Mouse (Mus musculus): ENCODE measurements at regions not wholly inside any gene's neighbourhood (a gene's known extent, or its start where the extent isn't known, plus 50 kb on each side); places are given as distances from the start of the nearest gene placed in this dataset.
"Not testable (repeated sequence)": the region's sequence is repeated elsewhere in the genome, so short reads cannot be mapped to it uniquely, and the experiment has no call there.

DNA sequence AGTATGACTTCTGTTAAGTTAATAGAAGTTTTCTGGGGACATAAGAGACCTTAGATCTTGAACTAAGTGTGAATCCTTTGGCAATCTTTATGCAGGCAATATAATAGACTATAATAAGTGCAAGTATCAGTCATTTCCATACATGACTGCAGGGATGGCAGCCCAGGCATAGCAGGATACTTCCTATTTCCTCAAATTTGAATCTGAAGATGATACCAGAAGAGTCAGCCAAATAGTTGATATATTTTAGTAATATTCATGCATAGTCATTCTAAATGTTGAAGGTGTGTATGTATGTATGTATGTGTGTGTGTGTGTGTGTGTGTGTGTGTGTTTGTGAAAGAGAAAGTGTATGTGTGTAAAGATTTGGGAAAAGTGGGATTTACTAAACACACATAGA lies 64.3 kb downstream of the Prl2c2 start:
- not testable (repeated sequence) for DNase-seq (ENCODE audit: extremely low spot score in 1 of 2, low spot score in 1 of 2)

DNA sequence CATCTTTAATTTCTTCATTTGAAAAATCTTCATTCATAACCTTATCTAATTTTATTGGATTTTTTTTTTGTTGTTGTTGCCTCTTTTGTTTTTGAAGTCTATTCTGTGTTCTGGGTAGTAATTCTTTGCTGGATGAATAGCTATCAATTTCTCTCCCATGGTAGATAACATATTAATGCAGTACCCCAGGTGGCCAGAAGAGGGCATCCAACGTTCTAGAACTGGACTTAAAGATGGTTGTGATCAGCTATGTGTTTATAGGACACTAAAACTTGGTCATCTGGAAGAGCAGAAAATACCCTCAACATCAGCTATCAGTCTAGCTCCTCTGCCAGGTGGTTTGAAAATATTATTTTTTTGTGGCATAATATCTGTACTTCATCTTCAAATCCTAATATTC lies 70.1 kb downstream of the Prl2c2 start:
- DNase-seq (ENCODE audit: extremely low spot score in 1 of 2, low spot score in 1 of 2): peak in 1 of 2 experiments; percentile 7

DNA sequence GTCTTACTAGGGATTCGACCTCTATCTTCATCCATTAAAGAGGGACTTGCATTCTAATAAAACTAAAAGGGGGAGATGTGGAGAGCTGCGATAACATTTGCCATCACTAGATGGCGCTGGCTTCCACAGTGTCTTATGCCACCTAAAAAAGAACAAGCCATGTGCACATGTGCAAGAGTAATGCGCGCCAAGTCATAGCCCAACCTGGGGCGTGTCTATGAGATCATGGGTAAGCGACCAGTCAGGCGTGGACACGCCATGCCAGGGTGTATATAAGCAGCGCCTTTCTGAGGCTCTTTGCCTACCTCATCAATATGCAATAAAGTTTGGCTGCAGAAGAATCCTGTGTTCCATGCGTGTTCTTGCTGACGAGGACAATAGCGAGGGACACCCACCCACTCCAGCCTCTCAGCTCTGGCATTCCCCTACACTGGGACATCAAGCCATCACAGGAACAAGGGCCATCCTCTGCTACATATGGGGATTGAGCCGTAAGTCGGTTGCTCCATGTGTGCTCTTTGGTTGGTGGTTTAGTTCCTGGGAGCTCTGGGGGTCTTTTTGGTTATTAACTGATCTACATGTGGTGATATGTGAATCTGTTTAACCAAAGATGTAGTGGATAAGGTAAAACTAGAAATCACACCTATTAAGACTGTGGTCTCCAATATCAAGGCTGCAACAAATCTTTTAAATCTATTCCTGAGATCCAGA lies 73.1 kb downstream of the Prl2c2 start:
- not testable (repeated sequence) for DNase-seq (ENCODE audit: extremely low spot score in 1 of 2, low spot score in 1 of 2)

DNA sequence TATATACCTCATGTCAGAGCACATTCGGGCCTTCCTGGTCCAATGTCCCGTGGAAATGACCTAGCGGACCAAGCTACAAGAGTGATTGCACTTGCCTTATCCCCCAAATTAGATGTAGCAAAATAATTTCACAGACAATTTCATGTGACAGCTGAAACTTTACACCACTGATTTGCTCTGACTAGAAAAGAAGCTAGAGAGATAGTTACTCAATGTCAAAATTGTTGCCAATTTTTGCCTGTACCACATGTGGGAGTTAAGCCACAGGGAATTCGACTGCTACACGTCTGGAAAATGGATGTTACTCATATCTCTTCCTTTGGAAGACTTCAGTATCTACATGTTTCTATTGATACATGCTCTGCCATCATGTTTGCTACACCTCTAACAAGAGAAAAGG lies 74.6 kb downstream of the Prl2c2 start:
- DNase-seq (ENCODE audit: extremely low spot score in 1 of 2, low spot score in 1 of 2): no peak

DNA sequence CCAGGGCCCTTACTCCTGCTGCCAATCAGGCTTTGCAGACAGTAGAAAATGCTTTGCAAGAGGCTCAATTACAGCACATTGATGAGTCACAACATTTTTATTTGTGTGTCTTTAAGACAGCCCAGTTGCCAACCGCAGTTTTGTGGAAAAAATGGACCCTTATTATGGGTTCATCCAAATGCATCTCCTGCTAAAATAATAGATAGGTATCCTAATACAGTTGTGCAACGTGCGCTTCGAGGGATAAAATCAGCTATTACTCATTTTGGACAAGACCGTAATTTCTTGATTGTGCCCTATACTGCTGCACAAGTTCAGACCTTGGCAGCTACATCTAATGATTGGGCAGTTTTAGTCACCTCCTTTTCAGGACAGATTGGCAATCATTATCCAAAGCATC lies 75.4 kb downstream of the Prl2c2 start:
- DNase-seq (ENCODE audit: extremely low spot score in 1 of 2, low spot score in 1 of 2): no peak

DNA sequence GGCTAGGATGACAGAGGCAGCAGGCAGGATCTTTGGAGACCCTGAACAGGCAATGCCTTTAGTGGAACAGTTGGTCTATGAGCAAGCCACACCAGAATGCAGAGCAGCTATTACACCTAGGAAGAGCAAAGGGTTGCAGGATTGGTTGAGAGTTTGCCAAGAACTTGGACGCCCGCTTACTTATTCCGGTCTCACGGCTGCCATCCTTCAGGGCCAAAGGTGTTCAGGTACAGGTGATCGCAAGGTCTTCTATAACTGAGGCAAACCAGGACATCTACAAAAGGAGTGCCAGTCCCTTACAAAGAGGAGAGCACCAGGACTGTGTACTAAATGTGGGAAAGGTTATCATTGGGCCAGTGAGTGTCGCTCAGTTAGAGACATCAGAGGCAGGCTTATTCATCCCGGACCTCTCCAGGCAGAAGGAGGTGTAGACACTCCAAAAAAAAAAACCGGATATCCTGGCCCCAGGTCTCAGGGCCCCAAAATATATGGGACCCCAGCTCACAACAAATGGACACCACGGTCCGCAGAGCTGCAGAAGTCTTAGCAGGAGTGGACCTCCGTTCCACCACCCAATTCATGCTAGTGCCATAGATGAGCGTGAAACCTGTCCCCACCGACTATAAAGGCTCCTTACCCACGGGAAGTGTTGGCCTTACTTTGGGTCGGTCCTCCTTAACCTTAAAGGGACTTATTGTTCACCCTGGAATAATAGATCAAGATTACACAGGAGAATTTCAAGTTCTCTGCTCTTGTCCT lies 77.4 kb downstream of the Prl2c2 start:
- DNase-seq (ENCODE audit: extremely low spot score in 1 of 2, low spot score in 1 of 2): no peak

DNA sequence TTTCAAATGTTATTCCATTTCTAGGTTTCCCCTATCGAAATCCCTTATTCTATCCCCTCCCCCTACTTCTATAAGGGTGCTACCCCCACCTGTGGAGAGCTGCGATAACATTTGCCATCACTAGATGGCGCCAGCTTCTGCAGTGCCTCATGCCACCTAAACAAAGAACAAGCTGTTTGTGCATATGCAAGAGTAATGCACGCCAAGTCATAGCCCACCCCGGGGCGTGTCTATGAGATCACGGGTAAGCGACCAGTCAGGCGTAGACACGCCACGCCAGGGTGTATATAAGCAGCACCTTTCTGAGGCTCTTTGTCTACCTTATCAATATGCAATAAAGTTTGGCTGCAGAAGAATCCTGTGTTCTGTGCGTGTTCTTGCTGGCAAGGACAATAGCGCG lies 79.6 kb downstream of the Prl2c2 start:
- DNase-seq (ENCODE audit: extremely low spot score in 1 of 2, low spot score in 1 of 2): no peak

DNA sequence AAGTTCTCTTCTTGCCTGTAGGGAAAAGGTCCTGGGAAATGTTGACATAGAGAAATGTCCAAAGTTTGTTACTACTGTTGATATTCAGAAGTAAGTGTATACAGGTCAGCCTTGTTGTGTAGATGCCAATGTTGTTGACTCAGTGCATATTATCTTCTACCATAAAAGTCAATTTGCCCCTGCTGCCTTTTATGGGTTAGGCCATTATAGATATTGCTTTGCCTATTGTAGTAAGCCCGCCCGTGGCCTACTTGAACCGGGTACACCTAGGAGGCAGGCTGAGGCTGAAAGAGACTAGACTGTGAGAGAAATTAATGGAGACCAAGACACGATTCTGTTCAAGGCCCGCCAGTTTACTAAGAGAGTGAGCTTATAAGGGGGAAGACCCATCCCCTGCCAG lies 92.3 kb downstream of the Prl2c2 start:
- DNase-seq (ENCODE audit: extremely low spot score in 1 of 2, low spot score in 1 of 2): no peak

DNA sequence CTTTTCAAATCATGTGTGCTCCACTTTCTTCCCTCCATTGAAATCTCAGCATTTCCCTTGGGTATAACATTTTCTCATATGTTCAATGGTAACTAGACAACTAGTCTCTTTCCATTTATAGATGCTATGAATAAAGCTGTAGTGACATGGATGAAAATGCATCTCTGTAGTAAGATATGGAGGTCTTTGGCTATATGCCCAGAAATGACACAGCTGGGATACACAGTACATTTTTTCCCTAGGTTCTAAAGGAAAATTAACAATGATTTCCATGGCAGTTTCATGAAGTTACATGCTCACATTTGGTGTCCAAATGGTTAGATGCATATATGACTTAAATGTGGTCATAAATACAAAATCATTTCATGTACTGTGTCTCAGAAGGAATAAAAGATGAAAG lies 99.0 kb downstream of the Prl2c2 start:
- no peak for DNase-seq (ENCODE audit: extremely low spot score in 1 of 2, low spot score in 1 of 2)

DNA sequence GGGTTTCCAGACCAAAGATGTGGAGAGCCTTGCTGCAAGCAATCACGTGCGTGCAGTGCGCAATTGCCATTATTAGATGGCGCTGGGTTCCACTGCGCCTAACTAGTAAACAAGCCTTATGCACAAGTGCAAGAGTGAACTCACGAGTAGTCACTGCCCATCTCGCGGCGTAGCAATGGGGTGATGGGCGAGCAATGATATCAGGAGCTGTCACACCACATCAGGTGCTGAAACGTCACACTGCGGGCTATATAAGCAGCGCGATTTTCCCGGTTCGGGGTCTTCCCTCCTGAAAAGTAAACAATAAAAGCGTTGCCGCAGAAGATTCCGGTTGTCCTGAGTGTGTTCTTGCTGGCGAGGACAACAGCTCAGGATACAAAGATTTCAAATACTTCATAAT lies 89.8 kb upstream of the Prl2c3 start:
- not testable (repeated sequence) for DNase-seq (ENCODE audit: extremely low spot score in 1 of 2, low spot score in 1 of 2)

DNA sequence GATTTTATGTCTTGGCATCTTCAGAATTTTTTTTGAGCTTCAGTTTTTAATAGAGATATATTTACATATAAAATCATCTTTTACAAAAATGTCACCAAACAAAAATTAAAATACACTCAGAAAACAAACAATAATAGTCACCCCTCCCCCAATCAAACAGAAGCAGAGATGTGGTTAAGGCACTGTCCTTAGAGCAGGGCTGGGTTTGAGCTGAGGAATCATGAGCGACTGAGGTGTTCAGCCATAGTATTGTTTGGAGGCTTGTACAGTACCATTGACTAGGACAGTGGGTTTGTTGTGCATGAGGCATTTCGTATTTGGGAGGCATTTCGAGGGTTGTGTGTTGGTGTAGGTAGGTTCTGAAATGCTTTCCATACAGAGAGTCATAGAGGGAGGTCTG lies 79.6 kb upstream of the Prl2c3 start:
- not testable (repeated sequence) for DNase-seq (ENCODE audit: extremely low spot score in 1 of 2, low spot score in 1 of 2)

DNA sequence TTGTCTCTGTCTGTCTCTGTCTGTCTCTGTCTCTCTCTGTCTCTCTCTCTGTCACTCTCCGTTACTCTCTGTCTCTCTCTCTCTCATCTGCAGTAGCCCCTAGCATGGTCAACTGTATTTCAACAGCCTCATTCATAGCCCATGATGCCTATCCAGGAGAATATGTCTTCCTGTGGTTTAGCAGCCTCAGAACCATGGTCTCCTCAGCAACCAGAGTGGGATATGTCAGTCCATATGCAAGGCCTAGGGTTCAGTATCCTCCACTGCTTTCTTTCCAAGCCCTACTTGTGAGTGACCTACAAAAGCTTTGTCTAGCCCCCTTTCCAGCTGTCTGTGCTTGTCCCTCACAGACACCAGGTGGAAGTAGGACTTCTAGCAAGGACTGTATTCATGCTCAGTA lies 65.1 kb upstream of the Prl2c3 start:
- DNase-seq (ENCODE audit: extremely low spot score in 1 of 2, low spot score in 1 of 2): not testable (repeated sequence)

DNA sequence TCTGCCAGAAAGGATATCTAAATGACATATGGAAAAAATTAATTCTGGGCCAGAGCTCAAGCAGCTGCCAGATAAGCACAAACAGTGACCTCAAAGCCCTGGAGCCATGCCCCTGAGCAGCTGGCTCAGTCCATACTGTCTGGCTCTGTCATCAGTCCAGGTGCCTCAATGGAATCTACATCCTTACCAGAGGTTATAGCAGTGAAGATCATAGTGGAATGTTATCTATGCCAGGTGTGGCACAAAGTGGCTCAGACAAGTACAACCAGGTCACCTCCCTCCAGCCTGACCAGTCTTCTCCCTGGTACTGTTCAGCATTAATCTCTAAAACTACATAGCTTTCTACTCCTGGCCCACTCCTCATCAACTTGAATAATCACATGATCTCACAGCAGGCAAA lies 64.4 kb upstream of the Prl2c3 start:
- DNase-seq (ENCODE audit: extremely low spot score in 1 of 2, low spot score in 1 of 2): no peak

DNA sequence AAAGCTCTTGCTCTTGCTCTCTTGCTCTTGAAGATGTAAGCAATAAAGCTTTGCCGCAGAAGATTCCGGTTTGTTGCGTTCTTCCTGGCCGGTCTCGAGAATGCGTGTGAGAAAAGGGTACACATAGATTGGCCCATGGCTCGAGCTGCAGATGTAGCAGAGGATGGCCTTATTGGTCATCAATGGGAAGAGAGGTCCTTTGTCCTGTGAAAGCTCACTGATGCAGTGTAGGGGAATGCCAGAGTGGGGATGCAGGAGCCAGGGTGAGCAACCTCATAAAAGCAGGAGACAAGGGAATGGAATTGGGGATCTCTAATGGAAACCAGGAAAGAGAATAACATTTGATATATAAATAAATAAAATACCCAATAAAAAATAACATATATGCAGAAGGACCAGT lies 63.7 kb upstream of the Prl2c3 start:
- not testable (repeated sequence) for DNase-seq (ENCODE audit: extremely low spot score in 1 of 2, low spot score in 1 of 2)

DNA sequence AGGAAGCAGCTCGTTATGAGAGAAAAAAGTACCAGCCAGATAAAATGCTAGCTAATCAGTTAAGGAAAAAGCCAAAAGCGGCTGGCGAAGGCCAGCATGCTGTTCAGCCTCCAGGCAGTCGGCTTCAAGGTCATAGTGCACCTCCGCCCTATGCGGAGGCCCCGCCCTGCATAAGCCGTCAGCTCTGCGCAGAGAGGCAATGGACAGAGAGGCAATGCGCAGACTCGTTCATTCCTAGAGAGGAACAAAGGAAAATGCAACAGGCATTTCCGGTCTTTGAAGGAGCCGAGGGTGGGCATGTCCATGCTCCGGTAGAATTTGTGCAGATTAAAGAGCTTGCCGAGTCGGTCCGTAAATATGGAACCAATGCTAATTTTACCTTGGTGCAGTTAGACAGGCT lies 61.1 kb upstream of the Prl2c3 start:
- DNase-seq (ENCODE audit: extremely low spot score in 1 of 2, low spot score in 1 of 2): not testable (repeated sequence)

DNA sequence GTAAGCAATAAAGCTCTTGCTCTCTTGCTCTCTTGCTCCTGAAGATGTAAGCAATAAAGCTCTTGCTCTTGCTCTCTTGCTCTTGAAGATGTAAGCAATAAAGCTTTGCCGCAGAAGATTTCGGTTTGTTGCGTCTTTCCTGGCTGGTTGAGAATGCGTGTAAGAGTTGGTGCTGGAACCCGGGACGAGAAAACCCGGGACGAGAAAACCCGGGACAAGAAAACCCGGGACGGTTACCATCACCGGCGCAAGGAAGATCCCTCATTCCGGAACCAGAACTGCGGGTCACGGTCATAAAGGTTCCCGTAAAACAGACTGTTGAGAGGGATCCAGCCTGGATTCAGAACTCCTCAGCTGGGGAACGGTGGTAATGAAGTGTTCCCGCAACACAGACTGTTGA lies 60.1 kb upstream of the Prl2c3 start:
- DNase-seq (ENCODE audit: extremely low spot score in 1 of 2, low spot score in 1 of 2): not testable (repeated sequence)

All from frontal cortex, adult 2 months (tissue).